Mouse (Mus musculus) gastrocnemius, adult 8-10 months (tissue): ENCODE data around the gene Gm3045. TPM values are rescaled to one million over a fixed set of nuclear protein-coding genes. Genes with fewer than 3 reads are reported as not detected.

Experiments
- DNase-seq, 2 experiments: peaks; one replicate each; pipeline ENCODE4 v3.0.0; 2022; ENCODE audit warnings: low spot score in 2 of 2
- total RNA-seq, 4 experiments: library from RNA; stranded (reverse); gene quantifications; 2 replicates each; pipeline ENCODE4 v1.2.4; 2022

Gm3045 gene
- total RNA-seq, 4 experiments from 2014 or later = not detected

DNA sequence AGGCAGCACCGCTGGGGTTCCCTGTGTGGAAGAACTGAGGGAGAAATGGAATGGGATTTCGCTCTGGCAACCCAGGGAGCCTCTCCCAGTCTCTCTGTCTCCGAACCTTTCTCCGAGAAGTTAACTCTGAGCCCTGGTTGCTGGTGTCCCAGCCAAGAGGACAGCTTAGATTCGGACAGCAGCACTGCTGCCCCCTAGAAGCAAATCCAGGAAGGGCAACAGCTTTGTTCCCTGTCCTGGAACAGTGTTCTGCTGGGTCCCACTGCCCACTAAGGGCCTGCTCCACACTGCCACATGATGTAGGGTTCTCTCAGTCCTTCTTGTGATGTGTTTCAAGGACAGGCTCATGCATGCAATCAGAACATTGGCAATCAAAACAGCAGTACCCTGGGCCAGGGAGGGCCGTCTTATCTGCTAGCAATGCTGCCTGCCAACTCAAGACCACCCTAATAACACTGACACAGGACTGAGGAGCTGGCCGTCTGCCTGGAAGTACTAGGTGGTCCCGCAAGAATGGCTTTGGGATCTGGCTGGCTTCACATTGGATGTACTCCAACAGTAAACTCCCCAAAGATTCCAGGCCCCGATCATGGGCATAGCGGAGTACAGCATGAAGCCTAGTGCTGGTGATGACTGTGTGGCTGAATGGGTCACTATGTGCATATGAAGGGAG, 9.4 kb downstream of the Gm3045 start:
- no peak for DNase-seq

DNA sequence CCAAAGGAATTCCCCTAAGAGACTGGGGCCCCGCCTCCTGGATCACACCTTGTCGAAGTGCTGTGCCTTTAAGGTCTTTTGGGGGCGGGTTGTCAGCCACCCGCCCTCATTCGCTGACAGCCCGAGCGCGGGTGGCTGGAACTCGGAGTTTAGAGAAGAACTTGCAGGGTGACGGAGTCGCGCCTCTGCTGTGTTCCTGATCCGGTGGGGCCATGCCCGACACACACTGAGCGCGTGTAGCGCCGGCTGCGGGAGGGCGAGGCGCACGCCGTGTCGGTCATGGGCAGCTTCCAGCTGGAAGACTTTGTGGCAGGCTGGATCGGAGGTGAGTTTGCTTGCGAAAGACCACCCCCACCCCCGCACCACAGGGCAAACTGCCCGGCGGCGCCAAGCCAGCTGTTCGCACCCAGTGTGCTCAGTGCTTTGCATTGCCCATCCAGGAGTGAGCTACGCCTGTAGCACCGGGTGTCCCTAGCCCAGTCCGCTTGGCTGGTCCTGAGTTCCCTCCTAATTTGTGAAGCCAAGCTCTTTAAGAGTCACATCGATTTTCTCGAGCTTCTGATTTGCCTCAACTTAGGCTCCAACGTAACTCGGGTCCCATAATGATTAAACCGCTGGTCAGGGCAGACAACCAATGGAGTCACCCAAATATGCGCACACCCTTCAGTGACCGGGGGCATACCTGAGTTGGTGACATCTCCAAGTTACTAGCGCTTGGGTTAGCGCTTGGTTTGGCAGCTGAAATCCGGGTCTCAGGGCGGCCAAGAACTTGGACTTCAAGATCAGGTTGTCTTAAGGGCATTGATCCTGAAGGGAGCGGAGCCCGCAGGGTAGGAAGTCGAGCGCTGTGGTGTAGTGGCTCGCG, 12.0 kb downstream of the Gm3045 start, which contains the start of gene Slc25a48:
Gene Slc25a48, plus strand, starts transcription at position 145 of the 865 bp plus-strand sequence.
- DNase-seq = no peak

DNA sequence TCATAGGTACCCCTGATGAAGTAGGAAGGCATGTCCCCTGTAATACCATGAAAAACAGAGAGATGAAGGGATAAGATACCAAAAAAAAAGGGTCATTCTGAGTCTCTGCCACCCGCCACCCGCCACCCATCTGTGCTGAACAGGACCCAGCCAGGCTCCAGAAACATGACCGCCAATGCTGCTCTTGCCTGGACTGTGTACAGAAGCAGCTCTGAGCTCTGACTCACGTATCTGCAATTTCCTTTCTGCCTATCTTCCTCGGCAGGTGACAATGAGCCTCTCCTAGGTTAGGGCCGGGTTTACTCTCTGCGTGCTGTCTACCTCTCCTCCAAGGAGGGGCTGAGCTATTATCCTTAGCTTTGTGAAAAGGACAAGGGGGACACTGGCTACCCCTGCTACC, 17.0 kb downstream of the Gm3045 start:
- no peak for DNase-seq

DNA sequence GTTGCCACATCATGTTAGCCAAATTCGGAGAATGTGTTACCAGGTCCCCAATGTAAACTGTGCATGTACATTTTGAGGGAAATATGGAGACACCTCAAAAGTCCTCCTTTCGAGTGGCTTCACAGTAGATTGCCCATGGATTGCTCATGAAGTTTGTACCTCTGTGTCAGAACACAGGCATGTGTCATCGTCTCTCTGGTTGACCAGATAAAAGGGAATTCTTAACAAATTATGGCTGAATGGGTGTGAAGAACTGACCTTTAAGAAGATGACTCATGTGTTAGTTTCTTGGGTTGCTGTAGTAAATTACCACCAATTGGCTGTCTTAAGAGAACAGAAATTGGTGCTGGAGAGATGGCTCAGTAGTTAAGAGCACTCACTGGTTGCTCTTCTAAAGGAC, 17.7 kb downstream of the Gm3045 start:
- no peak for DNase-seq

DNA sequence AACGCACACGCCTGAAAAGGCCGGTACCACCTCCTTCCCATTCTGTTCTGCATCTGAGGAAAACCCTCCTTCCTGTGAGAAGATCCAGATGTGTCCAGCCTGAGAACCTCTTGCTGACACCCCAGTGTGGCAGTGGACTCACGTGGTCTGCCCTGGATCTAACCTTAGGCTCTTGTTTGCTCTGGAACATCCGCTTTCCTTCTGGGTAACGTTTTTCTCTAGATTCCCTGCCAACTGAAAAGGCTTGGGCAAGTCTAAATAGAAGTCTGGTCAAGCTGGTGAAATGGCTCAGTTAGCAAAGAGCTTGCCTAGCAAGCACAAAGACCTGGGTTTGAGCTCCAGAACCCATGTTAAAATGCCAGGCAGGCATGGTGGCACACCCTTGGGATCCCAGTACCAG, 18.6 kb downstream of the Gm3045 start:
- DNase-seq = no peak

DNA sequence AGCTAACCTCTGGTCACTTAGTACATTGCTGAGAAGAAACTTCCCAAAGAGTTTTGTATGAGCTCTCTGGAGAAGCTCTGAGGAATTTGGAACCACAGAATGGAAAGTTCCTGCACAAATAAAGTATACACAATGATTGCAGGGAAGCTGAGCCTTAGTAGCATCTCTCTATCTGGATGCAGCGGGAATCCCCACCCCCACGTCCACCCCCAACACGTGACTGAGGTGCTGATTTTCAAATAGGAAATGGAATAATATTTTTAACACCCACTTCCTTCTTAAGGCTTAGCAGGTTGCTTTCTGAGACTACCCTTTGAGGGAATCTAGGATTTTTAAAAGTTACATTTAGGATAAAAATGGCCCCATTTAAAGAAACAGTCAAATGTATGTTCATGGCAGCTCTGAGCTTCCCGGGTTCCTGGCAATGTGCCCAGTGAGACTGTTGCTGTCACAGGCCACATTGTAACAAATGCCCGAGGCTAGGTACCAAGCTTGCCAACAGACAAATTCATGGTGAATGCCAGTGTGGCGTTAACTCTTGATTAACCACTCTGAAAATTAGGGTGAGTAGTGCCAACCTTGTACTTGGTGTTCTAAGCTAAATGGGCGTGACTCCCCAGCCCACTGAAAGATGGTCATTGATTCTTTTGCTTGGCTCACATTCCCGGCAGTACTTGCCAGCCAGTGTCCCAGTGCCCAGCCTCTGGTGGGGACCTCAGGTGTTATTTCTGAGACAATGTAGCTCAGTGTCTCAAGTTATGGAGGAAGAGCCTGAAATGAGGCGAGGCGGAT, 23.0 kb downstream of the Gm3045 start:
- DNase-seq = no peak

DNA sequence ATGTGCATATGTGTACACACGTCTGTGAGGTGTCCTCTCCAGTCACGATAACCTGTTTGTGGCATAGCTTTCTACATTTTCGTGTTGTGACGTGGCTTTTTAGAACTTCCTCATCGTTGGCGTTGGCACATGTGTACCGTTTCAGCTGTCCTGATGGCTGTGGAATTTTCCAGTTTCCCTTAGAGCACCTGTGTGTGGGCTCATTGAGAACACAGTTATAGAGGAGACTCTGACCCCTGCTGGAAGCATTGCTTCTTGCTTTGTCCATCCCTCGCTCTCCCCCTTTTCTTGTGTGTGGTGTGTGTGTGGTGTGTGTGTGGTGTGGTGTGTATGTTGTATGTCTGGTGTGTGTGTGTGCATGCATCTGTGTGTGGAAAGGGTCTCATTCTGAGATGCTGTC, 23.6 kb downstream of the Gm3045 start:
- DNase-seq = no peak

DNA sequence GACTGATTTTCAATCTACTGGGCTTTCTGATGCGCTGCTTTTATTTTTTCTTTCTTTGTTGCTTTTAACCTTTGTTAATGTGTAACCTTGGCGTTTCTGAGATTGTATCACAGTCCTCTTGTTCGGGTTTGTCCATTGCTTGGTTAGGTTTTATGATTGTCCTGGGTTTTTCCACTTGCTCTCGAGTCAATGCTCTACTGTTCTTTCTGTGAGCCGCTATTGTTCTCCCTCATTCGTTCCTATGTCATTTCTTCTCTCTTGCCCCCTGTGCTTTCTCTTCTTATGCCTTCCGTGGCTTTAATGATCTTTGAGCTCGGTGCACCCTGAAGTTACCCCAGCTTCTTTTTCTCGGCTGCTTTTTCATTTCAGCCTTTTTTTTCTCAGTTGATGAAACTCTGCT, 31.6 kb downstream of the Gm3045 start:
- no peak for DNase-seq

DNA sequence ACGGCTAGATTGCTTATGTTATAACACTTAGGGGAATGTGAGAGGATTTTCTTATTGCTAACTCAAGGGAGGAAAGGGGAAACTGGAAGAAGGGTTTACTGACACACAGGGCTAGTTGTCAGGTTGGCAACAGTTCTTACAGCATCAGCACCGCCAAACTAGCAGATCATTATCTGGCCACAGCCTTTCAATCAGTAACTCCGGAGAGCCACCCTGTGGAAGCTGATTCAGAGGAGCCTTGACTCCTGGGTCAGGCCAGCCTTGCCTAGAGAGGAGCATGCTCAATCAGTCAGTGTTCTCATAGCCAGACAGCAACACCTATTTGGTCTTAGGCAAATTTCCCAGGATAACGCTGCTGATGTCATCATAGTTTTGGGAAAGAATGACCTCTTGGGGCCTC, 35.1 kb downstream of the Gm3045 start:
- no peak for DNase-seq

DNA sequence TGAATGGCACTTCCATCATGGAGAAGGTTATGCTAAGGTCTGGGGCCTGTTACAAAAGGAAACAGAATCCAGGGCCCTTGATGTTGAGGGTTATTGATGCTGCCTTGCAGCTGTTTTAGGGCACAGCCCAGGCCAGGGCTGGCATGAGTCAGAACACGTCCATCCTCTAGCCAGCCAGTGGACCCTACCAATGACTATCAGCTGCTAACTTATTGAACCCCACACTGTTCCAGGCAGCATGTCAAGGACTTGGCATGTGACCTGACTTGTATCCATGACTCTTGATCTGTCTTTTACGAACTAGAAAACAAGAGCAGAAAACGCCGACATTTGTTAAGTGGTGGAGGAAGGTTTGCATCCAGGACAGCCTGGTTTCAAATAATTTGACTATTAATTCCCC, 36.4 kb downstream of the Gm3045 start:
- no peak for DNase-seq

DNA sequence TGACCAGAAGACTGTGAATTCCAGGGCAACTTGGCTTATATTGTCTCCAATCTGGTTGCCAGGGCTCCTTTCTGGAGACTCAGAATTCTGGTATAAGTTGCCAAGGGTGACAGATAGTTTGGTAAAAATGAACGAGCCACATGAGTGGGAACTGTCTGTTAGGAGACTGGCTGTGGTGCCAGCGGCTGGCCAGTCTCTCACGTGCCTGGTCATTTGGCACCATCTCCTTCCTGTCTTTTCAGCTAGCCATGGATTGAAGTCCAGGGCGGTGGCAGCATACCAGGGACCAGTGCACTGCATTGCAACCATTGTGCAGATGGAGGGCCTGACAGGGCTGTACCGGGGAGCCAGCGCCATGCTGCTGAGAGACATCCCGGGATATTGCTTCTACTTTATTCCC, 36.9 kb downstream of the Gm3045 start:
- DNase-seq = no peak

DNA sequence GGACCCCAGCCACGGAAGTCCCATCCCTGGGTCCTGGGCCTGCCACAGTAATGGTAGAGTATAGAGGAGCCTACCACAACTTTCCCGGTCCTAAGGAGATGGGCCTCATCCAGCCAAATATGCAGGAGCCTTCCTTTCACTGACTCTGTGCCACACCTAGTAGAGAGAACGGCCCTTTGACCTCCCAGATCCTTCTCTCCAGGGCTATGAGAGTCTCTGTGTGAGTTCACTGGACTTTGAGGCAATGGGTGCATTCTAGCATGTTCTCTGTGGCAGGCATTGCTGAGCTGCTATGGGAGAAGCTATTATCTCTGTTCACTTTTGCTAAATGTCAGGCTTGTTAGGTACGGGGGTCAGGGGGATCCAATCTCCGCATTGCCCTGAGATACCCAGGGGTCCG, 37.4 kb downstream of the Gm3045 start:
- no peak for DNase-seq

DNA sequence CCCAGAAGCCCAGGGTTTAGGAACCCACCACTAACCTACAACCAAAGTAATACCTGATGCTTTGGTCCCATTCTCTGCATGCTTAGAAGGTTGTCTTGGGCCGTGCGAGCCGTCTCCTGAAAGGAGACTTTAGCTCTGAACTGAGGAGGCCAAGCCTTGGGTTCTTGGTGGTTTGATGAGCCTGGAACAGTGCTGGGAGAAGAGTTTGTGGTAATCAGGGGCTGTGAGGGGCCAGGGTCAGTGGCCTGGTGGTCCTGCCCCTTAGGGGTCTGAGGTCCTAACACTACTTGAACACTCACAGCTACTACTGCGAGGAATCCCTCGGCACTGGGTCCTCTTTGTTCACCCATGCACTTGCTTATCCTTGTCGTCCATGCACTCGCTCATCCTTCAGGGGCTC, 41.4 kb downstream of the Gm3045 start:
- no peak for DNase-seq

DNA sequence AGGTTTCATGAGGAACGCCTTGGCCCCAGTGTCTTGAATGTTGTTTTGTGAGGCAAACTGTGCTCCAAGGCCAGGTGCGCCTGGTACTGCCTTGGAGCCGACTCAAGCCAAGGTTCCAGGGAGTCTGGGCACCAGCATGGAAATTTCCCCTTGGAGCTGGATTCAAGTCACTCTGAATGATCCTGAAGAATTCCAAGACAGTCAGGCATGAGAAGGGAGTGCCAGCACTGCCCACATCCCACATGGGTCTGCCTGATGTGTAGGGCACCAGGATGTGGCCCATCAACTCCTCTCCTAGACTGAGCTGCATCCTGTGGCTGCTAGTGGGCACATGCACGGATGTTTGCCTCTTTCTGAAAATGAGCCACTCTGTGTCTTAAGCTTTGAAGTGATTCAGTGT, 42.1 kb downstream of the Gm3045 start:
- DNase-seq = no peak

DNA sequence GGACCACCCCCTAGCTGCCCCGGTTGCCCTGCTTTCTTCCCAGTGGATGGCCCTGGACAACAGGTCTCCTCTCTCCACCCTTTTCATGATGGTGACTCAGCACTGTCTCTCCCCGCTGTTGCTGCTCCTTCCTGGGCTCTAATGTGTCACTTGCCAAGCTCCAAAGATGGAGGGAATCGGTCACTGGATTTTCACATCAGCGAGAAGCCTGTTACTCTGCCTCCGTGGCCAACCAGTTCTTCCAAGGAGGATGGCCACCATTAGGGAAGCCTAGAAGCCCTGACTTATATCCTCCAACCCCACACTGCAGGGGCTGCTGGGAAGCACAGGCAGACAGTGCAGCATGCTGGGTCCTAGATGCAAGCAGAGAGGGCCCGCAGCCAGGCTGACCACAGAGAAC, 44.8 kb downstream of the Gm3045 start:
- no peak for DNase-seq

DNA sequence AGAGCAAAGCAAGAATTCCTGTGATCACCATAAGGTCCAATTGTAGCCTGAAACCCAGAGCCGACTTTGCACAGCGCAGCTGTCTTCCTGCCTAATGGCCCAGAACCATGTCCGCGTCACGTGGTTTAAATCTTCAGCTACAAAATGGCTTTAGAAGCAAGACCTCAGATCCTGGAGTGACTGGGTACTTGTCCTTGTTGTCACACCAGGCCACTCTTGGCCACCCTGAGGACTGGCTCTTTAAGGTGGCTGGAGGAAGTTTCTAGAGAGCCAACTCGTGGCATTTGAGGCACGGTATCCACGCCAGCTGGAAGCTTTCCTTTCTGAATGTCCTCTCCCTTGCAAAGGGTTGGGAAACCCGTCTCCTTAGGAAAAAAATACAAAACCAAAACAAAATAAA, 45.6 kb downstream of the Gm3045 start:
- peak in 1 of 2 experiments; percentile 33 for DNase-seq

DNA sequence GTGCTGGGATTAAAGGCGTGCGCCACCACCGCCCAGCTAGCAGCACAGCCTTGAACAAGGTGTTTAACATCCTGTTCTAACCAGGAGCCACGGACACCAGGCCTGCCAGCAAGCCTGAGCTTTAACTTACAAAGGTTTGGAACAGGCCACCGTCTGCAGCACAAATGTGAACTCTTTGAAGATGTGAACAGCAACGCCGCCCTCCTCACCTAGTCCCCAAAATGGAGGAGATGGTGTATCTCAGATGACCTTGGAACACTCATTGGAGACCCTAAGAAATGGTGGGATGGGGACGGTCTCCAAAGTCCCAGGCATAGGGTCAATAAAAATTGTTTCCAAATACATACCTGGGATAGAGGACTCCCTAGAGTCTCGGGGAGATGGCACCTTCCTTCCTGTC, 46.3 kb downstream of the Gm3045 start:
- DNase-seq = no peak

DNA sequence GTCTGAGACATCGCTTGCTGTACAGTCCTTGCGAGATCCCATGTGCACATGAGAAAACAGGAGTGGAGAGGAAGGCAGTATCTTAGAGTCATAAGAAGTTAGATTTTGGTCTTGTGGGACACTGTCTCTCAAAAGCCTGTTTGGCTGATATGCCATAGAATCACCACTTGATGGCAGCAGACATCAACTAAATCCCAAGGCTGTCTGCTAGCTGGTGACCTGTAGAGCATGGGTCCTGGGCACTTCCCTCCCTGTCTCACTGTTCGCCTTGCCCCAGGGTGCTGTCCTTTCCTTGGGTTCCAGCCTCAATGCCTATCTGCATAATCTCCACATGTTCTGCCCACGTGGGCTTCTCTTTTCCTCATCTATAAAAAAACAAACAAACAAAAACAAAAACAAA, 49.0 kb downstream of the Gm3045 start:
- DNase-seq = no peak

DNA sequence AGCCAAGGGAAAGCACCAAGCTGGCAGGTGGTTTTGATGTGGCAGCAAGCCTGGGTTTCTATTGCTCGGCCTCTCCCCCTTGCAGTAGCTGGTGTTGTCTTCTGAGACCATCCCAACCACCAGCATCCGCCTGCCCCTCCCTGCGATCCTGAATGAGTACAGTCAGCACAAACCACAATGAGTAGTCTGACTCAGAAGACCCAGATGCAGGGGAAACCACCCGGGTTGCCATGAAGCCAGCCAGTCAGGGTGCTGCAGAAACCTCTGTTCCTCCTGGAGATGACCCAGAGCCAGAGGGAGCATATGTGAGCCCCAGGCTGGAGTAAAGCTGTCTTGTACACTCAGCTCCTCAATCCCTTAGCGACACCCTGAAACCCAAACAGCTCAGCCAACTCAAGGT, 50.4 kb downstream of the Gm3045 start:
- no peak for DNase-seq

DNA sequence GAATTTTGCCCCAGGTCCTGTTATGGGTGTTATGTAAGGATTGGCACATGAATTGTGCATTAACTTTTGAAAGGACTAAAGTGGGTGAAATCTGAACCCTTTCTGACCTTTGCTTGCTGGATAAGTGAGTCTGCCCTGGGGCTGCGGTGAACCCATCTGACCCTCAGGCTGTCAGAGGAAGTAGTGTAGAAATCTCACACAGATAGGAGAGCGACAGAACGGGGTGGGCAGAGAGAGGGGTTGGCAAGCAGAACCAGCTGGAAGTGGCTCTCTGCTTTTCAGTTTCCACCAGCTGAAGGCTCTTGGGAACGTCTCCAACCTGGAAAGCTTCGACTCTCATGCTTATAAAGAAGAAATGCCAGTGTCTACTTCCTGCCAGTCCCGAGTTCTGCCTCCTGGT, 50.9 kb downstream of the Gm3045 start:
- no peak for DNase-seq

DNA sequence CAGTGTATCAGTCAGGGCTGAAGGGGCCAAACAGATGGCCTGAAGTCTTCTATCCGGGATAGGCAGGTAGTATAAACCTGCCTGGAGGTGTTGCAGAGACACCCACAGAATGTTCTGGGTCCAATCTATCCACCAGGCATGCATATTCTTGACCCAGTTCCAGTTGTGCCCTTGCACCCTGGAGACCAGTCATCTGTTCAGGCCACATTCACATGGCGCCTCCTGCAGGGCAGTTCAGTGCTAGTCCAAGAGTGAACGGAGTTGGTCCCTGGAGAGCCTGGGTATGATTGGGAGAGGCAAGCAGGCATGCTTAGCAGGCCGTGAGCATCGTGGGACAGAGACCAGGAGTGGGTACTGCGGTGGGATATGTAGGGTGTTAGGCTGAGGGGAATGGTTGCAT, 51.6 kb downstream of the Gm3045 start:
- no peak for DNase-seq

DNA sequence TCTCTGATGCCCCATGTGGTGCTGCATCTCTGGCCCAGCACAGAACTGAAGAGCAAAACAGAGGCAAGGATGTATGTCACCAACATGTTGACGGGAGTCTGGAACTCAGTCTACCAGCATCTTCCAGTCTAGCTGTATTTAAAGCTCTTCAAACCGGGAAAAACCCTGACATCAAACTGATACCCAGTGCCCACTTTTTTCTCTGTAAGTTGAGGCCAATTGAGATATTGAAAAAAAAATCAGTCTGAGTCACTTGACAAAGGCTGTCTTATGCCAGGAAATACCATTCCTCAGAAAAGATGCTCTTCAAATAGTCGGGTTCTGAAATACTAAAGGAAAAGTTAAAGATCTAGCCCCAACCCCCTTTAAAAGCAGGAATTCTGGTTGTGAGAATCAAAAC, 55.8 kb downstream of the Gm3045 start, which contains the start of gene Il9:
Gene Il9, minus strand, starts transcription at position 101 of the 400 bp plus-strand sequence.
- DNase-seq = no peak
